Mouse (Mus musculus) erythroblast, embryonic 14.5 days (primary cell): ENCODE data around the gene Sco2.

Experiments
- GATA1 ChIP-seq: IDR thresholded peaks from 2 replicates; pipeline ENCODE4 v1.6.1; 2012; ENCODE audit warnings: low read length, inconsistent platforms, mixed read lengths
- TAL1 ChIP-seq: IDR thresholded peaks from 3 replicates; pipeline ENCODE4 v1.6.1; 2012; ENCODE audit warnings: low read length, inconsistent platforms, mixed read lengths

DNA sequence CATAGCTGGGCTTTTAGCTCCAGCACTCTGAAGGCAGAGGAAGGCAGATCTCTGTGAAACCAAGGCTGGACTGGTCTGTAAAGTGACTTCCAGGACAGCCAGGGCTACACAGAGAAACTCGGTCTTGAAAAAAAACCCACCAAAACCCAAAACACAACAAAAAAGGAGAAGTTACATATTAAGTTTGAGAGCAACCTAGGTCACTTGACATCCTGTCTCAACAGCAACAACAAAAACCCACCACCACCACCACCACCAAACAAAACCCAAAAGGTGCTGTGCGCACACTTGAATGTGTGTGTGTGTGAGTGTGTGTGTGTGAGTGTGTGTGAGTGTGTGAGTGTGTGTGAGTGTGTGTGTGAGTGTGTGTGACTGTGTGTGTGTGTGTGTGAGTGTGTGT is 34.0 kb downstream of the Sco2 start:
- TF ChIP-seq GATA1 (no peak), TAL1 (no peak)
